Mouse (Mus musculus): ENCODE data around the gene Gm7694. TPM values are rescaled to one million over a fixed set of nuclear protein-coding genes. Genes with fewer than 3 reads are reported as not detected.

Gene Gm7694
- 1 to 10 TPM; 7.1 to 7.8 TPM for total RNA-seq (2021)
- long read RNA-seq, experiment 1, partial matches to known transcripts, result 3 of 3 reads
- long read RNA-seq, experiment 1, other reads (novel, unspliced or antisense), result 0 of 3 reads
- long read RNA-seq, experiment 2, partial matches to known transcripts, result 0 of 1 reads
- long read RNA-seq, experiment 2, other reads (novel, unspliced or antisense), result 1 of 1 reads

- no peak for DNase-seq (ENCODE audit: low spot score in 2 of 2)
Observed at GRCm38 (mm10) chr1:170306232-170306631, at the start of gene Gm7694. Gene Gm7694, minus strand, starts transcription at chr1:170306332.

GRCm38 (mm10) chr1:170353335-170353734 lies 47.2 kb upstream of the Gm7694 start:
- DNase-seq (ENCODE audit: low spot score in 2 of 2), result no peak

GRCm38 (mm10) chr1:170351080-170351479 lies 44.9 kb upstream of the Gm7694 start:
- DNase-seq (ENCODE audit: low spot score in 2 of 2), result no peak

- DNase-seq (ENCODE audit: low spot score in 2 of 2), result no peak
Observed at GRCm38 (mm10) chr1:170346266-170346665, 40.1 kb upstream of the Gm7694 start.

- DNase-seq (ENCODE audit: low spot score in 2 of 2), result no peak
Observed at GRCm38 (mm10) chr1:170343906-170344305, 37.8 kb upstream of the Gm7694 start.

GRCm38 (mm10) chr1:170343081-170343480 lies 36.9 kb upstream of the Gm7694 start:
- DNase-seq (ENCODE audit: low spot score in 2 of 2), result no peak

- DNase-seq (ENCODE audit: low spot score in 2 of 2), result no peak
Observed at GRCm38 (mm10) chr1:170339943-170340342, 33.8 kb upstream of the Gm7694 start.

- no peak for DNase-seq (ENCODE audit: low spot score in 2 of 2)
Observed at GRCm38 (mm10) chr1:170332775-170333174, 26.6 kb upstream of the Gm7694 start.

- no peak for DNase-seq (ENCODE audit: low spot score in 2 of 2)
Observed at GRCm38 (mm10) chr1:170331926-170332325, 25.8 kb upstream of the Gm7694 start.

- no peak for DNase-seq (ENCODE audit: low spot score in 2 of 2)
Observed at GRCm38 (mm10) chr1:170325277-170325676, 19.1 kb upstream of the Gm7694 start.

GRCm38 (mm10) chr1:170324312-170324711 lies 18.2 kb upstream of the Gm7694 start:
- no peak for DNase-seq (ENCODE audit: low spot score in 2 of 2)

GRCm38 (mm10) chr1:170323001-170323400 lies 16.9 kb upstream of the Gm7694 start:
- no peak for DNase-seq (ENCODE audit: low spot score in 2 of 2)

- DNase-seq (ENCODE audit: low spot score in 2 of 2), result no peak
Observed at GRCm38 (mm10) chr1:170322046-170322445, 15.9 kb upstream of the Gm7694 start.

GRCm38 (mm10) chr1:170311431-170311830 lies 5.3 kb upstream of the Gm7694 start:
- no peak for DNase-seq (ENCODE audit: low spot score in 2 of 2)

GRCm38 (mm10) chr1:170308503-170308902 lies 2.4 kb upstream of the Gm7694 start, which contains the start of gene Spata46:
Gene Spata46, plus strand, starts transcription at chr1:170308803.
- no peak for DNase-seq (ENCODE audit: low spot score in 2 of 2)

GRCm38 (mm10) chr1:170305002-170305401 lies 1.1 kb downstream of the Gm7694 start:
- DNase-seq (ENCODE audit: low spot score in 2 of 2), result no peak

GRCm38 (mm10) chr1:170303103-170303502 lies 3.0 kb downstream of the Gm7694 start:
- DNase-seq (ENCODE audit: low spot score in 2 of 2), result no peak

GRCm38 (mm10) chr1:170302456-170302855 lies 3.7 kb downstream of the Gm7694 start:
- DNase-seq (ENCODE audit: low spot score in 2 of 2), result no peak

GRCm38 (mm10) chr1:170301686-170302085 lies 4.4 kb downstream of the Gm7694 start:
- no peak for DNase-seq (ENCODE audit: low spot score in 2 of 2)

- DNase-seq (ENCODE audit: low spot score in 2 of 2), result no peak
Observed at GRCm38 (mm10) chr1:170299496-170299895, 6.6 kb downstream of the Gm7694 start.

GRCm38 (mm10) chr1:170294786-170295570 lies 11.2 kb downstream of the Gm7694 start:
- no peak for DNase-seq (ENCODE audit: low spot score in 2 of 2)

GRCm38 (mm10) chr1:170293257-170293656 lies 12.9 kb downstream of the Gm7694 start:
- no peak for DNase-seq (ENCODE audit: low spot score in 2 of 2)
